20 mouse cellular contexts compared by ENCODE assay signal in the genomic region with DNA sequence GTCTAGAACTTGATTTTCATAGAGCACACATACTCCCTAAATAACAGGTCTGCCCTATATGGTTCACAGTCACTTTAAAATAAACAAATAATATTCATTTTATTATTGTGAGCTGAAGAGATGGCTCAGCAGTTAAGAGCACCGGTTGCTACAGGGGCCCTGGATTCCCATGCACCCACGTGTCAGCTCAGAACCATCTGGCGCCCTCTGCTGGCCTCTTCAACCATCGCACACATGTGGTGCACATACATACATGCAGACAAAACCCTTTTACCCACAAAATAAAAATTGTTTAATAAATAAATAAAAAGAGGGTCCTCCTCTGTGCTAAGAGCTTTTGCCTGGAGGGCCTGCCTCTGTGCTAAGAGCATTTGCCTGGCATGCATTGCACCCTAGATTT.
A peak's percentile ranks its signal among the peaks of the same experiment; 100 is the strongest.
DNase-seq lines count a peak whose midpoint lies in the region; ATAC-seq and TF ChIP-seq lines count a peak whose summit lies in the region.
"Had no signal": no experiment of that assay in that cellular context is flagged by ENCODE, and none has a peak within 500 bp of the region (broad histone marks: within the 10 kb centered on the region; RNA-seq: fewer than 3 reads in every experiment).

No protein-coding gene starts in this region.

- H3K36me3 ChIP-seq in hindbrain, postnatal 0 days (ENCODE audit: insufficient read depth, low read length): peaks cover 77% of the 10 kb centered on the region
- peaks cover 29% of the 10 kb centered on the region for H3K36me3 ChIP-seq in hindbrain, embryonic 10.5 days
- no peaks in the 10 kb centered on the region for H3K36me3 ChIP-seq in lung, postnatal 0 days (ENCODE audit: insufficient read depth, low read length)
- peaks cover 29% of the 10 kb centered on the region for H3K36me3 ChIP-seq in splenic B cell, adult 2 months (ENCODE audit: control insufficient read depth, insufficient read depth, low read length, poor library complexity, severe bottlenecking)
- H3K36me3 ChIP-seq: forebrain, embryonic 10.5 days had no signal

- no peaks in the 10 kb centered on the region for H3K27me3 ChIP-seq in hindbrain, postnatal 0 days (ENCODE audit: insufficient read depth, low read length)
- H3K27me3 ChIP-seq in hindbrain, embryonic 10.5 days (ENCODE audit: insufficient read depth, poor library complexity, severe bottlenecking): no peaks in the 10 kb centered on the region
- H3K27me3 ChIP-seq in lung, postnatal 0 days (replicated peaks; ENCODE audit: insufficient read depth, low read length): no peaks in the 10 kb centered on the region
- no peaks in the 10 kb centered on the region for H3K27me3 ChIP-seq in Patski
- H3K27me3 ChIP-seq in splenic B cell, adult 2 months (ENCODE audit: control insufficient read depth, insufficient read depth, low read length, poor library complexity, severe bottlenecking): no peaks in the 10 kb centered on the region
- H3K27me3 ChIP-seq: embryonic facial prominence, embryonic 15.5 days had no signal

- no peaks in the 10 kb centered on the region for H3K9me3 ChIP-seq in hindbrain, postnatal 0 days (ENCODE audit: low read length)
- peaks cover 21% of the 10 kb centered on the region; the same call in 1 of the 2 replicates for H3K9me3 ChIP-seq in hindbrain, embryonic 10.5 days
- H3K9me3 ChIP-seq in lung, postnatal 0 days (ENCODE audit: low read length): no peaks in the 10 kb centered on the region; the same call in 1 of the 2 replicates
- H3K9me3 ChIP-seq: embryonic facial prominence, embryonic 15.5 days had no signal

- TF ChIP-seq POLR2A in lung, adult 2 months (IDR thresholded peaks at IDR 0.05; ENCODE audit: borderline replicate concordance, extremely low read depth, low read depth, low read length): no peak

- CTCF ChIA-PET in Patski (lab: Charles Lee): no interaction called here

- WGBS in hindbrain, postnatal 0 days: 83% methylated on average over 4 of the region's 4 CpGs
- 86% methylated on average over 4 of the region's 4 CpGs for WGBS in hindbrain, embryonic 10.5 days
- 87% methylated on average over 4 of the region's 4 CpGs for WGBS in lung, postnatal 0 days
- 85% methylated on average over 4 of the region's 4 CpGs for WGBS in lung, adult 2 months

- no peak overlapping the region for H3K9ac ChIP-seq in hindbrain, postnatal 0 days (replicated peaks; ENCODE audit: low read length)
- H3K9ac ChIP-seq in lung, postnatal 0 days (replicated peaks; ENCODE audit: low read depth): no peak overlapping the region
- H3K9ac ChIP-seq: embryonic facial prominence, embryonic 15.5 days; forebrain, postnatal 0 days had no signal

- no peak overlapping the region for H3K4me2 ChIP-seq in hindbrain, postnatal 0 days (ENCODE audit: low read depth, low read length)
- no peak overlapping the region for H3K4me2 ChIP-seq in lung, postnatal 0 days (replicated peaks; ENCODE audit: low read depth, low read length)
- H3K4me2 ChIP-seq: embryonic facial prominence, embryonic 15.5 days had no signal

- TF ChIP-seq EP300 in lung, postnatal 0 days (IDR thresholded peaks at IDR 0.05): no peak

- in situ Hi-C loops in Patski (cut with MboI; ENCODE audit: low pct_unique_long_range_greater_than_20kb): no loop called here

- no peak overlapping the region for H3K27ac ChIP-seq in hindbrain, postnatal 0 days
- H3K27ac ChIP-seq in hindbrain, embryonic 10.5 days: no peak overlapping the region
- H3K27ac ChIP-seq in lung, postnatal 0 days (ENCODE audit: low read length): no peak overlapping the region
- H3K27ac ChIP-seq: embryonic facial prominence, embryonic 15.5 days; forebrain, embryonic 10.5 days had no signal

- no peak for DNase-seq in hindbrain, postnatal 0 days (ENCODE audit: low spot score)
- DNase-seq in hindbrain, embryonic 10.5 days (ENCODE audit: low spot score): no peak
- DNase-seq in lung, postnatal 0 days (ENCODE audit: low spot score): no peak
- DNase-seq in lung, adult 2 months: no peak
- DNase-seq in Patski (ENCODE audit: low read depth, low spot score): no peak
- peak; percentile 15 for DNase-seq in splenic B cell, adult 2 months (ENCODE audit: low read depth, low spot score)
- DNase-seq: adrenal gland, postnatal 25 days; cerebellum, adult 11-12 months; cerebellum, postnatal 36 days; forebrain, postnatal 0 days; kidney, adult 8-10 months; kidney, postnatal 25 days; right cerebral cortex, postnatal 25 days; thymus, postnatal 25 days had no signal

- POLR2A ChIA-PET in Patski (lab: Charles Lee): no interaction called here

- H3K4me1 ChIP-seq in hindbrain, postnatal 0 days (ENCODE audit: insufficient read depth, low read length): no peaks in the 10 kb centered on the region
- H3K4me1 ChIP-seq in hindbrain, embryonic 10.5 days (replicated peaks): no peaks in the 10 kb centered on the region; the same call in 1 of the 2 replicates
- peaks cover 9% of the 10 kb centered on the region; the same call in 1 of the 2 replicates for H3K4me1 ChIP-seq in lung, postnatal 0 days (ENCODE audit: insufficient read depth, low read depth, low read length)
- H3K4me1 ChIP-seq in lung, adult 2 months (ENCODE audit: control insufficient read depth, insufficient read depth, low read length): no peaks in the 10 kb centered on the region

- H3K4me3 ChIP-seq in hindbrain, postnatal 0 days (ENCODE audit: low read length): no peak overlapping the region
- H3K4me3 ChIP-seq in hindbrain, embryonic 10.5 days: no peak overlapping the region
- no peak overlapping the region for H3K4me3 ChIP-seq in lung, postnatal 0 days (ENCODE audit: low read depth, low read length)
- no peak overlapping the region for H3K4me3 ChIP-seq in lung, adult 2 months (replicated peaks; ENCODE audit: extremely low read depth, low read depth, low read length)
- H3K4me3 ChIP-seq: embryonic facial prominence, embryonic 15.5 days; forebrain, embryonic 10.5 days had no signal

- no peak for ATAC-seq in hindbrain, postnatal 0 days
- ATAC-seq in lung, postnatal 0 days: no peak
- no peak for ATAC-seq in Patski
- ATAC-seq in erythroblast, adult 5-6 weeks (replicated peaks; ENCODE audit: low FRiP score, poor library complexity, severe bottlenecking): no peak
- ATAC-seq: activated CD4-positive, CD25-positive, alpha-beta regulatory T cell, adult 4 months; forebrain, postnatal 0 days; inflammation-experienced regulatory T-cells, adult 6 months; midbrain, embryonic 16.5 days had no signal

- TF ChIP-seq CTCF in hindbrain, postnatal 0 days (IDR thresholded peaks at IDR 0.05; ENCODE audit: low read depth): peak; percentile 29; the same call in 1 of the 2 replicates
- peak; percentile 32; the same call in 1 of the 2 replicates for TF ChIP-seq CTCF in lung, postnatal 0 days (IDR thresholded peaks at IDR 0.05)
- TF ChIP-seq CTCF in lung, adult 2 months (IDR thresholded peaks at IDR 0.05; ENCODE audit: insufficient read depth, low read length): no peak
- peak; percentile 27 for TF ChIP-seq CTCF in Patski (IDR thresholded peaks at IDR 0.05)
